Mouse (Mus musculus) spleen, adult 18-20 months (tissue): ENCODE data around the gene Serpina3c.
"Not testable (repeated sequence)": the region's sequence is repeated elsewhere in the genome, so short reads cannot be mapped to it uniquely, and the experiment has no call there.

Experiments used
- DNase-seq, 2 experiments: peaks; one replicate each; pipeline ENCODE4 v3.0.0; 2022; ENCODE audit warnings: mixed read lengths in 2 of 2

The Serpina3c gene

GRCm38 (mm10) chr12:104112333-104112732, 41.3 kb downstream of the Serpina3c start, which contains the start of gene Serpina3a:
Gene Serpina3a, plus strand, starts transcription at chr12:104112724.
- not testable (repeated sequence) for DNase-seq

- DNase-seq: no peak
Measured at GRCm38 (mm10) chr12:104108507-104108906, 45.2 kb downstream of the Serpina3c start.

- DNase-seq: no peak
Measured at GRCm38 (mm10) chr12:104106919-104107318, 46.8 kb downstream of the Serpina3c start.

GRCm38 (mm10) chr12:104105847-104106246, 47.8 kb downstream of the Serpina3c start:
- no peak for DNase-seq

GRCm38 (mm10) chr12:104100768-104101167, 52.9 kb downstream of the Serpina3c start, which contains the start of gene Serpina5:
Gene Serpina5, plus strand, starts transcription at chr12:104101113.
- no peak for DNase-seq
